Mouse (Mus musculus): Measurements from ENCODE around the gene Ocel1. TPM values are rescaled to one million over a fixed set of nuclear protein-coding genes. Genes with fewer than 3 reads are reported as not detected.

Ocel1 gene
- polyA plus RNA-seq, 1 experiment = 2.3 TPM

GRCm38 (mm10) chr8:71367529-71368176 is 3.4 kb upstream of the Ocel1 start:
- H3K4me1 ChIP-seq (ENCODE audit: control insufficient read depth, insufficient read depth, low read length) = peaks cover 8% of the 10 kb centered on the region
- peak overlapping the region; percentile 62 for H3K4me3 ChIP-seq (ENCODE audit: insufficient read depth, low read length)
- peak overlapping the region; percentile 78 for H3K27ac ChIP-seq (ENCODE audit: insufficient read depth, low read length)
- TF ChIP-seq CTCF (IDR thresholded peaks at IDR 0.05; ENCODE audit: borderline replicate concordance, insufficient read depth, low read length) = no peak
- TF ChIP-seq POLR2A (IDR thresholded peaks at IDR 0.05; ENCODE audit: low read depth, low read length) = peak; percentile 74

DNA sequence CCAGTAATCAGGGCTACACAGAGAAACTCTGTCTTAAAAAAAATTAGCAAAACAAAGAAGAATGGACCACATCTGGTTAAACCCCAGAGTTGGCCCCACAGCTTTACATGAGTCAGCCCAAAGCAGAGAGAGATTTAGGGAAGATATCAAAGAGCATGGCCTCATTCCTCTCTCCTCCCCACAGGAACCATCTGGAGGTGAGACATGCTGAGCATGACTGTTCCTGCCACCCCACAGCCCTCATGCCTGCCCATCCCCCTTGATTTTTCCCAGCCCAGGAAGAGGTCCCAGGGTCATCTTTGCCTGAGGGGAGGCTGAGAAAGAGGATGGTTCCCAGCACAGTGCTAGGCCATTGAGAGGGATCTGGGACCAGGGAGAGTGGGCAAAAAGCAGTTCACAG is 2.7 kb upstream of the Ocel1 start:
- peak; percentile 33; the same call in 1 of the 2 replicates for TF ChIP-seq POLR2A (IDR thresholded peaks at IDR 0.05; ENCODE audit: low read depth, low read length)
- TF ChIP-seq CTCF (IDR thresholded peaks at IDR 0.05; ENCODE audit: borderline replicate concordance, insufficient read depth, low read length) = no peak
- Histone ChIP-seq H3K4me3 (ENCODE audit: insufficient read depth, low read length) (no peak overlapping the region), H3K4me1 (ENCODE audit: control insufficient read depth, insufficient read depth, low read length) (peaks cover 8% of the 10 kb centered on the region), H3K27ac (ENCODE audit: insufficient read depth, low read length) (peak overlapping the region; percentile 78)

DNA sequence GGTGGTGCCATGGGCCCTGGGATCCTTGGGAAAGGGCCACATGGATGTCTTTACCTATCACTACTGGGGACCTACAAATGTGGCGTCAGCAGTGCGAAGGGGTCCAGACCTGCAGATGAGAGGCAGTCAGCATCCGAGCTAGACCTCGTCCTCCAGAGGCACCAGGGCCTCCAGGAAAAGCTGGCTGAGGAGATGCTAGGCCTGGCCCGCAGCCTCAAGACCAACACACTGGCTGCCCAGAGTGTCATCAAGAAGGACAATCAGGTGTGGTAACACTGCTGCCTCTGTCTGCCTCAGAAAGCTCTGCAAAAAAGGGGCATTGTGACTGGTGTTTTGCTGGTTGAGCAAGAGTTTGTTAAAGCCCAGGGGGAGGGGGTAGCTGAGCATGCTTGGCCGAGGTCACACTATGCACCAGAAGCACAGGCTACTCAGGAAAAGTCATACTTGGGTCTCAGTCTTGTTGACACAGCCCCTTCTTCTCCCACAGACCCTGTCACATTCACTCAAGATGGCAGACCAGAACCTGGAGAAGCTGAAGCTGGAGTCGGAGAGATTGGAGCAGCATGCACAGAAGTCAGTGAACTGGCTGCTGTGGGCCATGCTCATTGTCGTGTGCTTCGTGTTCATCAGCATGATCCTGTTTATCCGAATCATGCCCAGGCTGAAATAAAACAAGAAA is 1.9 kb upstream of the Ocel1 start:
- H3K4me3 ChIP-seq (ENCODE audit: insufficient read depth, low read length) = no peak overlapping the region
- TF ChIP-seq CTCF (IDR thresholded peaks at IDR 0.05; ENCODE audit: borderline replicate concordance, insufficient read depth, low read length) = no peak
- no peak for TF ChIP-seq POLR2A (IDR thresholded peaks at IDR 0.05; ENCODE audit: low read depth, low read length)
- H3K4me1 ChIP-seq (ENCODE audit: control insufficient read depth, insufficient read depth, low read length) = peaks cover 8% of the 10 kb centered on the region
- peak overlapping the region; percentile 57; the same call in 1 of the 2 replicates for H3K27ac ChIP-seq (ENCODE audit: insufficient read depth, low read length)

DNA sequence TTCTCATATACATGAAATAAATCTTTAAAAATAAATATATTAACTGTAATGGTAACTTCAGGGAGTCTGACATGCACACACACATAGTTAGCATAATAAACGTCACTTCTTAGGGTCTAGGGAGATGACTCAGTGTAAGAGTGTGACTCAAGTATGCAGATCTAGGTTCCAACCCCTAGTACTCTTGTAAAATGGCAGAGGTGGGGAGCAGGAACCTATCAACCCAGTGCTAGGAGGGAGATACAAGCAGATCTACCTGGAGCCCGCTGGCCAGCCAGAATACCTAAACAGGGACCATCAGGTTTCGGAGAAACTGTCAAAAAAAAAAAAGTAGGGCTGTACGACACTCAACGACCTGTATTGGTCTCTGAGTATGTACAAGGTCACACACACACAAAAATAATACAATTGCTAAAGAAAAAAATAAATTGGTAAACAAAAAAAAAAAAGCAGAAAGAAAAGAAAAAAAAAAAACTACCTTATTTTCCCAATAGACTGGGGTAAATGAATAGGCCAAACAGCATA is 325 bp upstream of the Ocel1 start:
- TF ChIP-seq CTCF (IDR thresholded peaks at IDR 0.05; ENCODE audit: borderline replicate concordance, insufficient read depth, low read length) = no peak
- peak; percentile 47; the same call in 1 of the 2 replicates for TF ChIP-seq POLR2A (IDR thresholded peaks at IDR 0.05; ENCODE audit: low read depth, low read length)
- H3K4me3 ChIP-seq (ENCODE audit: insufficient read depth, low read length) = peak overlapping the region; percentile 37
- H3K4me1 ChIP-seq (ENCODE audit: control insufficient read depth, insufficient read depth, low read length) = peaks cover 8% of the 10 kb centered on the region
- 0 out of 2 replicates have a peak overlapping the region, but pooled peaks have one; percentile 36 for H3K27ac ChIP-seq (ENCODE audit: insufficient read depth, low read length)

- H3K27ac ChIP-seq (ENCODE audit: insufficient read depth, low read length) = no peak overlapping the region
- H3K4me3 ChIP-seq (ENCODE audit: insufficient read depth, low read length) = no peak overlapping the region
- TF ChIP-seq CTCF (IDR thresholded peaks at IDR 0.05; ENCODE audit: borderline replicate concordance, insufficient read depth, low read length) (no peak), POLR2A (IDR thresholded peaks at IDR 0.05; ENCODE audit: low read depth, low read length) (no peak)
- peaks cover 10% of the 10 kb centered on the region for H3K4me1 ChIP-seq (ENCODE audit: control insufficient read depth, insufficient read depth, low read length)
Measured at GRCm38 (mm10) chr8:71372427-71372826, 1.3 kb downstream of the Ocel1 start.

- TF ChIP-seq POLR2A (IDR thresholded peaks at IDR 0.05; ENCODE audit: low read depth, low read length) (no peak), CTCF (IDR thresholded peaks at IDR 0.05; ENCODE audit: borderline replicate concordance, insufficient read depth, low read length) (no peak)
Measured at GRCm38 (mm10) chr8:71373000-71373399, 1.9 kb downstream of the Ocel1 start.

DNA sequence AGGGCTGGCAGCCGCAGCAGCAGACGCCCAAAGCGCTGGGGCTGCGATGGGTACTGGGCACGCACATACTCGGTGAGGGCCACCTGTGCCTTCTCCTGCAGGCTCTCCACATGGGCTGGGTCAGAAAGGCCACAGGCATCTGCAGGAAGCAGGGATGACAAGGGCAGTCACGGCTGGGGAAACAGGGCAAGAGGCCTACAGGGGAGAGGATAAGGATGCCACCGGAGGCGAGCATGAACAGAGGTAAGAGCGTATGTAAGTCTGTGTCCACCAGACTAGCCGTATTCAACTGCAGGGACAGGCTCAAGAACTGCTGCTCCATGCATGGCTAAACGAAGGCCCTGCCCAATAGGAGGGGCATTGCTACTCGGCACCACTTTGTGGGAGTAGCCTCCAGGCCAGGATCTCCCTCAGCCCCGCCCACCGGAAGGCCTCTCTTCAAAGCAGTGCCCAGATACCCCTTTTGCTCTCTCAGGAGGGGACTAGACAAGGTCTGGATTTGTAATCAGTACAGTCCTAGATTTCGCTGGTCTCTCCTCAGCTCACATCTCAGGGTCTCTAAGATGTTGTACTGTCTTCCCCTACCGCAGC is 3.6 kb downstream of the Ocel1 start:
- TF ChIP-seq POLR2A (IDR thresholded peaks at IDR 0.05; ENCODE audit: low read depth, low read length) = no peak
- H3K4me1 ChIP-seq (ENCODE audit: control insufficient read depth, insufficient read depth, low read length) = peaks cover 2% of the 10 kb centered on the region
- no peak overlapping the region for H3K4me3 ChIP-seq (ENCODE audit: insufficient read depth, low read length)

More at GRCm38 (mm10) chr8:71373000-71373399, 1.9 kb downstream of the Ocel1 start:
- Histone ChIP-seq H3K4me3 (ENCODE audit: insufficient read depth, low read length) (no peak overlapping the region), H3K27ac (ENCODE audit: insufficient read depth, low read length) (no peak overlapping the region), H3K4me1 (ENCODE audit: control insufficient read depth, insufficient read depth, low read length) (peaks cover 8% of the 10 kb centered on the region)

DNA sequence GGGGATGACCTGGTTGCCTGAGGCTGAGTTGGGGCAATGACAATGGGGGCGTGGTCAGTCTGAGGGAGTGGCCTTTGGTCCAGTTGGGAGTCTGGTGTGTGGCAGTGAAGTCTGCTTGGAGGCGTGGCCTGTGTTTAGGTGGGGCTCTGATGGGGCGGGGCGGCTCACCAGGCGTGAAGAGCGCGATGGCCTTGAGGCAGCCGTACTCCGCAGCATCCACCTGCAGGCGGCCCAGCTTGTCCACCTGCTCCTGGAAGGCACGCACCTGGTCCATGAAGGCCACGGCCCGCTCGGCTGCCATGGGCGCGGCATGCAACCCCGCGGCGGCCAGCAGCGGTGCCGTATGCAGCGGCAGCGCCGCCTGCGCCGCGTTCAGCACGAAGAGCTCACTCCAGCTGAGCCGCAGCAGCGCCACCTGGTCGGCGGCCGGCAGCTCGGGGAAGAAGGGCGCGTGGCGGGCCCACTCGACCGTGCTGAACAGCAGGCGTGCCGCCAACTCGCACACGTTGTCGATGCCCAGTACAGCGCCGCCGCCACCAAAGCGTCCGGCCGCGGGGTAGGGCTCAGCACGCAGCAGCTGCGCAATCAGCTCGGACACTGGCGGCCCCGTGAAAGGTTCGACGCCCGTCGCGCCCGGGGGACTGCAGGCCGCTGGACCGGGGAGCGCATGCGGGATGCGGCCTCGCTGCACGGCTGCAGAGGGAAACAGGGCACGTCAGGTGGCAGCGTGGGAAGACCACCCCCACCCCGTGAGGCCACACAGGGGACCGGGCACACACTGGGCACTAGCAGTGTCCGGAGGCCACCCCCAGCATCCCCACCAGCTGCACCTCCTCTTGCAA is 4.7 kb downstream of the Ocel1 start:
- no peak overlapping the region for H3K27ac ChIP-seq (ENCODE audit: insufficient read depth, low read length)

More for the DNA sequence above, 3.6 kb downstream of the Ocel1 start:
- H3K27ac ChIP-seq (ENCODE audit: insufficient read depth, low read length) = no peak overlapping the region

GRCm38 (mm10) chr8:71376423-71377030 is 5.4 kb downstream of the Ocel1 start:
- no peak overlapping the region for H3K27ac ChIP-seq (ENCODE audit: insufficient read depth, low read length)
- peaks cover 2% of the 10 kb centered on the region for H3K4me1 ChIP-seq (ENCODE audit: control insufficient read depth, insufficient read depth, low read length)
- TF ChIP-seq POLR2A (IDR thresholded peaks at IDR 0.05; ENCODE audit: low read depth, low read length) (no peak), CTCF (IDR thresholded peaks at IDR 0.05; ENCODE audit: borderline replicate concordance, insufficient read depth, low read length) (no peak)
- H3K4me3 ChIP-seq (ENCODE audit: insufficient read depth, low read length) = no peak overlapping the region

More for the DNA sequence above, 4.7 kb downstream of the Ocel1 start:
- Histone ChIP-seq H3K4me3 (ENCODE audit: insufficient read depth, low read length) (no peak overlapping the region), H3K4me1 (ENCODE audit: control insufficient read depth, insufficient read depth, low read length) (peaks cover 2% of the 10 kb centered on the region)
- no peak for TF ChIP-seq POLR2A (IDR thresholded peaks at IDR 0.05; ENCODE audit: low read depth, low read length)
- TF ChIP-seq CTCF (IDR thresholded peaks at IDR 0.05; ENCODE audit: borderline replicate concordance, insufficient read depth, low read length) = peak; percentile 12; the same call in 1 of the 2 replicates
